ENCODE assay signal across 15 mouse cellular contexts in genomic region chr1:89998696-89999095, GRCm38 (mm10). TPM values are rescaled to one million over a fixed set of nuclear protein-coding genes. Genes with fewer than 3 reads are reported as not detected.
"Had no signal": no experiment of that assay in that cellular context is flagged by ENCODE, and none has a peak within 500 bp of the region (broad histone marks: within the 10 kb centered on the region; RNA-seq: fewer than 3 reads in every experiment).

No protein-coding gene starts in this region.

- DNase-seq: kidney, postnatal 25 days; liver; liver, embryonic 13.5 days; liver, postnatal 0 days; right cerebral cortex, postnatal 4 days; spleen, adult 18-20 months; thymus, adult 18-20 months; thymus, postnatal 14 days had no signal

- ATAC-seq: liver, postnatal 0 days; midbrain, embryonic 16.5 days had no signal

- H3K4me2 ChIP-seq: limb, embryonic 12.5 days; liver, embryonic 13.5 days; midbrain, embryonic 12.5 days had no signal

- H3K9me3 ChIP-seq: limb, embryonic 12.5 days; liver, embryonic 13.5 days; midbrain, embryonic 12.5 days had no signal

- H3K36me3 ChIP-seq: limb, embryonic 12.5 days; liver, embryonic 13.5 days; midbrain, embryonic 12.5 days had no signal

- H3K9ac ChIP-seq: limb, embryonic 12.5 days; liver, embryonic 13.5 days; liver, postnatal 0 days; midbrain, embryonic 12.5 days had no signal

- H3K4me1 ChIP-seq: liver, embryonic 13.5 days; midbrain, embryonic 12.5 days had no signal

- H3K27ac ChIP-seq: limb, embryonic 12.5 days; liver, embryonic 13.5 days; midbrain, embryonic 12.5 days had no signal

- H3K4me3 ChIP-seq: limb, embryonic 12.5 days; liver, embryonic 13.5 days; midbrain, embryonic 12.5 days had no signal

RNA-seq across cellular contexts. Expression of gene Asb18, which starts 15.8 kb away (rescaled TPM):
- total RNA-seq: megakaryocyte-erythroid progenitor cell, adult 5-6 weeks; neutrophil, adult 5-6 weeks had no signal
- polyA plus RNA-seq: kidney, embryonic 16.5 days; liver, embryonic 13.5 days; liver, postnatal 0 days; stomach, embryonic 14.5 days had no signal
